Mouse (Mus musculus) embryonic facial prominence, embryonic 14.5 days (tissue): ENCODE measurements around the gene Zfp94. TPM values are rescaled to one million over a fixed set of nuclear protein-coding genes. Genes with fewer than 3 reads are reported as not detected.

Source experiments
- ATAC-seq: fragments of 200-750 bp; cut with Nextera tagmentation; 2 replicates; pipeline ENCODE4 v1.8.0; 2017; ENCODE audit warnings: low read depth, moderate number of reproducible peaks, moderate TSS enrichment
- DNase-seq: peaks from one replicate; pipeline ENCODE4 v3.0.0-alpha.2; 2015; ENCODE audit warnings: low spot score
- H3K27ac ChIP-seq: fragments of 300-500 bp; sonication (generic); replicated peaks from 2 replicates; pipeline ENCODE4 v1.5.1; 2014; ENCODE audit warnings: low read depth, mild to moderate bottlenecking, low read length, moderate library complexity
- H3K27me3 ChIP-seq: fragments of 300-500 bp; sonication (generic); replicated peaks from 2 replicates; pipeline ENCODE4 v1.6.1; 2014; ENCODE audit warnings: low read length; ENCODE audit not compliant: control insufficient read depth, insufficient read depth
- H3K36me3 ChIP-seq: fragments of 300-500 bp; sonication (generic); 2 replicates; pipeline ENCODE4 v1.6.1; 2014; ENCODE audit warnings: low read length, mixed read lengths; ENCODE audit not compliant: control insufficient read depth, insufficient read depth
- H3K4me1 ChIP-seq: fragments of 300-500 bp; sonication (generic); 2 replicates; pipeline ENCODE4 v1.6.1; 2014; ENCODE audit warnings: antibody characterized with exemption, low read length; ENCODE audit not compliant: control insufficient read depth, insufficient read depth
- H3K4me2 ChIP-seq: fragments of 300-500 bp; sonication (generic); 2 replicates; pipeline ENCODE4 v1.6.1; 2014; ENCODE audit warnings: low read depth, mild to moderate bottlenecking, low read length, moderate library complexity, mixed read lengths
- H3K4me3 ChIP-seq: fragments of 300-500 bp; sonication (generic); 2 replicates; pipeline ENCODE4 v1.5.1; 2014; ENCODE audit warnings: low read depth, mild to moderate bottlenecking, low read length
- H3K9ac ChIP-seq: fragments of 300-500 bp; sonication (generic); 2 replicates; pipeline ENCODE4 v1.6.1; 2014; ENCODE audit warnings: low read depth, mild to moderate bottlenecking, low read length, moderate library complexity, mixed read lengths
- H3K9me3 ChIP-seq: fragments of 300-500 bp; sonication (generic); 2 replicates; pipeline ENCODE4 v1.6.1; 2016; ENCODE audit warnings: low read length; ENCODE audit not compliant: control insufficient read depth
- WGBS: fragments of 180-500 bp; shearing (Covaris S2); extraction: QIAGEN DNeasy Blood & Tissue Kit; methylation state at CpG from one replicate; pipeline ENCODE4 v1.1.7; 2014; 5-methylcytosine and 5-hydroxymethylcytosine counted together
- polyA plus RNA-seq: library from polyadenylated mRNA; unstranded; fragments of >200 nt; fragmentation: Nextera tagmentation; extraction: Ambion mirVana; gene quantifications from 2 replicates; pipeline ENCODE4 v1.2.1, GENCODE M21; 2014

Zfp94 gene
- polyA plus RNA-seq, 1 experiment from 2014 or later, result 8.5 TPM

- H3K27ac ChIP-seq, result peak overlapping the region; percentile 98
- H3K9ac ChIP-seq, result peak overlapping the region; percentile 83
- peaks cover 9% of the 10 kb centered on the region; the same call in 1 of the 2 replicates for H3K4me1 ChIP-seq
- H3K27me3 ChIP-seq, result no peaks in the 10 kb centered on the region
- H3K9me3 ChIP-seq, result no peaks in the 10 kb centered on the region
- H3K36me3 ChIP-seq, result peaks cover 61% of the 10 kb centered on the region
- DNase-seq, result no peak
- WGBS, result 0% methylated on average over 12 of the region's 12 CpGs
- H3K4me2 ChIP-seq, result peak overlapping the region; percentile 91
- peak overlapping the region; percentile 72 for H3K4me3 ChIP-seq
- peak; percentile 6; the same call in 1 of the 2 replicates for ATAC-seq
These were observed 17.9 kb downstream of the Zfp94 start for GRCm38 (mm10) chr7:24298635-24298972.

- DNase-seq (no peak), ATAC-seq (no peak)
- 91% methylated on average over 15 of the region's 15 CpGs for WGBS
- peak overlapping the region; percentile 72 for H3K4me3 ChIP-seq
- H3K27ac ChIP-seq, result no peak overlapping the region
- H3K27me3 ChIP-seq, result no peaks in the 10 kb centered on the region
- H3K4me2 ChIP-seq, result peak overlapping the region; percentile 91
- H3K9ac ChIP-seq, result peak overlapping the region; percentile 83
- H3K9me3 ChIP-seq, result no peaks in the 10 kb centered on the region
- peaks cover 9% of the 10 kb centered on the region; the same call in 1 of the 2 replicates for H3K4me1 ChIP-seq
- H3K36me3 ChIP-seq, result peaks cover 61% of the 10 kb centered on the region
These were observed 18.9 kb downstream of the Zfp94 start for GRCm38 (mm10) chr7:24297361-24298095.

GRCm38 (mm10) chr7:24296386-24296785, 20.1 kb downstream of the Zfp94 start:
- WGBS, result 94% methylated on average over 7 of the region's 7 CpGs
- Histone ChIP-seq H3K9me3 (peaks cover 1% of the 10 kb centered on the region; the same call in 1 of the 2 replicates), H3K4me1 (peaks cover 9% of the 10 kb centered on the region; the same call in 1 of the 2 replicates), H3K36me3 (peaks cover 63% of the 10 kb centered on the region), H3K27ac (no peak overlapping the region), H3K9ac (no peak overlapping the region), H3K4me2 (no peak overlapping the region), H3K4me3 (no peak overlapping the region), H3K27me3 (no peaks in the 10 kb centered on the region)
- DNase-seq (no peak), ATAC-seq (no peak)

- H3K27ac ChIP-seq, result no peak overlapping the region
- DNase-seq, result no peak
- peaks cover 74% of the 10 kb centered on the region for H3K36me3 ChIP-seq
- H3K4me3 ChIP-seq, result no peak overlapping the region
- WGBS, result 97% methylated on average over 7 of the region's 7 CpGs
- H3K27me3 ChIP-seq, result no peaks in the 10 kb centered on the region
- no peak for ATAC-seq
- no peak overlapping the region for H3K4me2 ChIP-seq
- no peak overlapping the region for H3K9ac ChIP-seq
- H3K9me3 ChIP-seq, result peaks cover 6% of the 10 kb centered on the region; the same call in 1 of the 2 replicates
- H3K4me1 ChIP-seq, result peaks cover 7% of the 10 kb centered on the region; the same call in 1 of the 2 replicates
These were observed 21.1 kb downstream of the Zfp94 start for GRCm38 (mm10) chr7:24295376-24295775.

- Histone ChIP-seq H3K4me2 (no peak overlapping the region), H3K9ac (no peak overlapping the region), H3K36me3 (peaks cover 80% of the 10 kb centered on the region), H3K27me3 (no peaks in the 10 kb centered on the region), H3K9me3 (peaks cover 6% of the 10 kb centered on the region; the same call in 1 of the 2 replicates), H3K27ac (no peak overlapping the region), H3K4me3 (no peak overlapping the region), H3K4me1 (peaks cover 4% of the 10 kb centered on the region; the same call in 1 of the 2 replicates)
- no peak for ATAC-seq
- WGBS, result 100% methylated on average over 4 of the region's 4 CpGs
- no peak for DNase-seq
These were observed 21.7 kb downstream of the Zfp94 start for GRCm38 (mm10) chr7:24294763-24295162.

GRCm38 (mm10) chr7:24293061-24293851, 23.2 kb downstream of the Zfp94 start:
- H3K4me3 ChIP-seq, result no peak overlapping the region
- H3K9ac ChIP-seq, result no peak overlapping the region
- H3K4me2 ChIP-seq, result no peak overlapping the region
- H3K36me3 ChIP-seq, result peaks cover 91% of the 10 kb centered on the region
- H3K27ac ChIP-seq, result no peak overlapping the region
- no peaks in the 10 kb centered on the region for H3K27me3 ChIP-seq
- 86% methylated on average over 12 of the region's 12 CpGs for WGBS
- peaks cover 4% of the 10 kb centered on the region; the same call in 1 of the 2 replicates for H3K4me1 ChIP-seq
- DNase-seq, result no peak
- ATAC-seq, result no peak
- peaks cover 6% of the 10 kb centered on the region; the same call in 1 of the 2 replicates for H3K9me3 ChIP-seq

- H3K27me3 ChIP-seq, result no peaks in the 10 kb centered on the region
- H3K4me2 ChIP-seq, result no peak overlapping the region
- peaks cover 6% of the 10 kb centered on the region; the same call in 1 of the 2 replicates for H3K9me3 ChIP-seq
- H3K4me1 ChIP-seq, result no peaks in the 10 kb centered on the region
- no peak overlapping the region for H3K4me3 ChIP-seq
- H3K9ac ChIP-seq, result no peak overlapping the region
- H3K27ac ChIP-seq, result no peak overlapping the region
- peaks cover 81% of the 10 kb centered on the region for H3K36me3 ChIP-seq
- WGBS, result 90% methylated on average over 27 of the region's 27 CpGs
- DNase-seq (no peak), ATAC-seq (no peak)
These were observed 24.9 kb downstream of the Zfp94 start for GRCm38 (mm10) chr7:24291387-24292090.

- ATAC-seq, result no peak
- no peak overlapping the region for H3K4me3 ChIP-seq
- H3K36me3 ChIP-seq, result peaks cover 67% of the 10 kb centered on the region
These were observed 26.3 kb downstream of the Zfp94 start for GRCm38 (mm10) chr7:24290106-24290693.

More at GRCm38 (mm10) chr7:24290106-24290693, 26.3 kb downstream of the Zfp94 start:
- Histone ChIP-seq H3K4me2 (no peak overlapping the region), H3K9ac (no peak overlapping the region), H3K27ac (no peak overlapping the region), H3K4me1 (no peaks in the 10 kb centered on the region), H3K27me3 (no peaks in the 10 kb centered on the region), H3K9me3 (peaks cover 6% of the 10 kb centered on the region; the same call in 1 of the 2 replicates)
- no peak for DNase-seq
- WGBS, result 99% methylated on average over 4 of the region's 4 CpGs
